Mouse (Mus musculus): ENCODE results near the gene Mrpl33. TPM values are rescaled to one million over a fixed set of nuclear protein-coding genes. Genes with fewer than 3 reads are reported as not detected.

Gene Mrpl33
- polyA plus RNA-seq, 1 experiment from 2014 or later: 214 TPM

Small RNAs within 50 kb of the gene (microRNA-seq; reads per million reads assigned to microRNA genes)
- gene Mir3473e: not detected

Other genes starting within 250 kb of the Mrpl33 start
- 98.4 and 108 TPM in 2 replicates for gene Zfp512, start 144.5 kb upstream of the Mrpl33 start, polyA plus RNA-seq (2014; fragmentation: Nextera tagmentation; extraction: Ambion mirVana)
- not detected in 2 replicates for gene 4930548H24Rik, start 111.2 kb upstream of the Mrpl33 start, polyA plus RNA-seq (2014; fragmentation: Nextera tagmentation; extraction: Ambion mirVana)
- 67.8 and 75.2 TPM in 2 replicates for gene Gpn1, start 102.2 kb upstream of the Mrpl33 start, polyA plus RNA-seq (2014; fragmentation: Nextera tagmentation; extraction: Ambion mirVana)
- gene Slc4a1ap, start 69.9 kb upstream of the Mrpl33 start, polyA plus RNA-seq (2014; fragmentation: Nextera tagmentation; extraction: Ambion mirVana): 27.0 and 31.8 TPM in 2 replicates
- gene Supt7l, start 69.1 kb upstream of the Mrpl33 start, polyA plus RNA-seq (2014; fragmentation: Nextera tagmentation; extraction: Ambion mirVana): 13.3 and 18.3 TPM in 2 replicates
- 2.3 and 2.6 TPM in 2 replicates for gene Rbks, start 100.7 kb downstream of the Mrpl33 start, polyA plus RNA-seq (2014; fragmentation: Nextera tagmentation; extraction: Ambion mirVana)
- gene Babam2, start 100.7 kb downstream of the Mrpl33 start, polyA plus RNA-seq (2014; fragmentation: Nextera tagmentation; extraction: Ambion mirVana): 33.2 and 39.8 TPM in 2 replicates